Mouse (Mus musculus): ENCODE results near the gene Plxnc1.

DNA sequence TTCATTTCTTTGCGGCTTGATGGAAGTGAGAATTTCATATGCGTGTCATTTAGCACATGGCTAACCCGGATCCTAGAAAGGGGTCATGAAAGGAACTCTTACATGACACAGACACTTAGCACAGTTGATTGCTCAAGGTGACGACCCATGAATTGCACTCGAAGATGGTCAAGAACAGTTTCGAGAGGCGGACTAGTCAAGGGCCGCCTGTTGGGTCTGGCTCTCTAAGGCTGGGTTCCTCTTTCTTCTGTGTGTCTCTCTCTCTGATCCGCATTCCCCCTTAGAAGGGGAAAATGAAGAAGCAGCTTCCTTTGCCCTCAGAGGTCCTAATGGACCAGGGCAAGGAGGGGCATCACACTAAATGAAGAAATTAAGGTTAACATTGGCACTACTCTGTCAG, 94.7 kb downstream of the Plxnc1 start:
- TF ChIP-seq ELF1 (IDR thresholded peaks at IDR 0.05; ENCODE audit: low read depth, low read length) (no peak), POLR2AphosphoS2 (IDR thresholded peaks at IDR 0.05; ENCODE audit: low read depth, low read length) (no peak), MAFK (IDR thresholded peaks at IDR 0.05; ENCODE audit: insufficient replicate concordance, low read length) (no peak), EP300 (IDR thresholded peaks at IDR 0.05; ENCODE audit: low read length) (no peak), USF1 (IDR thresholded peaks at IDR 0.05; ENCODE audit: low read depth, low read length) (no peak), CTCF (conservative IDR thresholded peaks at IDR 0.05 in 1 of 2, IDR thresholded peaks at IDR 0.05 in 1 of 2; ENCODE audit: low read depth in 2 of 2, low read length in 2 of 2) (no peak)

Measured in CH12.LX (cell line).